Mouse (Mus musculus): ENCODE data around the gene Bcs1l.

Gene Bcs1l

GRCm38 (mm10) chr1:74587773-74588445 is at the start of gene Bcs1l, which contains the start of gene Zfp142:
Gene Bcs1l, plus strand, starts transcription at chr1:74588289.
Gene Zfp142, minus strand, starts transcription at chr1:74588246.
- DNase-seq (ENCODE audit: low read depth, low spot score), result peak; percentile 100

- no peak for DNase-seq (ENCODE audit: low read depth, low spot score)
These were observed 49.4 kb upstream of the Bcs1l start for GRCm38 (mm10) chr1:74538650-74539049.

DNA sequence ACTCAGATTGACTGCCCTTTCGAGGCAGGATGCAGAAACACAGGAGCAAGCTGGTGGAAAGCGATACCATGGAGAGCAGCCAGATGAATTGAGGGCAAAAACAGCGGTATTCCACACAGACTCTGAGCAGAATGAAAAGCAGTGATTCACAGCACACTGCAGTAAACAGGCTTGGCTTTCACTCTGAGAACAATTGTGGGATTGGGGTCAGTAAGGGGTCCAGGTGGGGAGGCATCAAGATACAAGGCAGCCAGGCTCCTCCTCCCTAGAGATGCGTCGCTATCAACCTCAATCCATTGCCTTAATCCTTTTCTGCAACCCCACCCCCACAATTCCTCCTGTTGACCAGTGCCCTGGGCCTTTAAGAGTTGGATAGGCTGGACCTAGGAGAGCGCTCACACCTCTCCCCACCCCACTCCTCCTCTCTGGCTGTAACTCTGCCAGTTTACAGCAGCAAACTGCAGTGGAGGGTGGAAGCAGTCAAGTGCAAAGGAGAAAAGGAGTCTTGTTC is 45.6 kb upstream of the Bcs1l start, which contains the start of gene Plcd4:
Plcd4 (plus strand) TSS at position 438 of the 511 bp plus-strand sequence.
- DNase-seq (ENCODE audit: low read depth, low spot score), result peak; percentile 30

DNA sequence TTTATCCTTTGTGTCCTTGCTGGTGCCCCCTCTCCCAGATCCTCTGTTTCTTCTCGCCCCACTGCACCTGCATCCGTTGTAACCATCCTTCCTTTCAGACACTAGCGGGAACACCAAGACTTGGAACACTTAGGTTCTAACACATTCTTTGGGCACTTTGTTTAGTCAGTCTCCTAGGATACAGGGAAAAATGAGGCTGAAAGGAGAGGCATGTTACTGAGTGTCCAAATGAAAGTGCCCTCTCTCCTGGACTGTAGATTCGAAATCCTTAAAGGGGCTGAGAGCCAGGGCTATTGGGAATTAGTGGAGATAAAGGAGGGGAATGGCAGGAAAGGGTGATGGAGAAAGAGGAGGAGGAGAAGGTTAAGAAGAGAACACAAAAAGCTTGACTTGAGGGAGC is 43.9 kb upstream of the Bcs1l start, which contains the start of gene Usp37:
Usp37 (minus strand) TSS at position 101 of the 400 bp plus-strand sequence.
- no peak for DNase-seq (ENCODE audit: low read depth, low spot score)

GRCm38 (mm10) chr1:74559061-74559460 is 29.0 kb upstream of the Bcs1l start:
- DNase-seq (ENCODE audit: low read depth, low spot score), result no peak

DNA sequence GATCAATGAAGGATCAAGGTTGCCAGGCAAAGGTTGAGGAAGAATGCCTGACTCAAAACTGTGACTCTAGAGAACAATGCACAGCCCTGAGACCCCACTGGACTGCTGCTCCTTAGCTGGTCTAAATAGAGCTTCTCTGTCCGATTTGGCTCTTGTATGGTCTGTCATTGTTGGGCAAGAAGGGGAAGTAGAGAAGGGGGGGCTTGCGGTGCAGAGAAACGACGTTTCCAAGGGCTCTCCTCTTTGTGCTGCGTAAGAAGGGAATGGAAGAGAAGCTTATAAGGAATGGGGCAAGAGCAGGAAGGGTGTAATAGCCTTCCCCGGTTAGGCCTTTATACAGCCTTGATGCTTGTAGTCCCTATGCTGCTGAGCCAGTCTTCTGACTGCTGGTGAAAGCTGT is 22.3 kb upstream of the Bcs1l start:
- DNase-seq (ENCODE audit: low read depth, low spot score), result no peak

GRCm38 (mm10) chr1:74569739-74570719 is 18.1 kb upstream of the Bcs1l start:
- no peak for DNase-seq (ENCODE audit: low read depth, low spot score)

DNA sequence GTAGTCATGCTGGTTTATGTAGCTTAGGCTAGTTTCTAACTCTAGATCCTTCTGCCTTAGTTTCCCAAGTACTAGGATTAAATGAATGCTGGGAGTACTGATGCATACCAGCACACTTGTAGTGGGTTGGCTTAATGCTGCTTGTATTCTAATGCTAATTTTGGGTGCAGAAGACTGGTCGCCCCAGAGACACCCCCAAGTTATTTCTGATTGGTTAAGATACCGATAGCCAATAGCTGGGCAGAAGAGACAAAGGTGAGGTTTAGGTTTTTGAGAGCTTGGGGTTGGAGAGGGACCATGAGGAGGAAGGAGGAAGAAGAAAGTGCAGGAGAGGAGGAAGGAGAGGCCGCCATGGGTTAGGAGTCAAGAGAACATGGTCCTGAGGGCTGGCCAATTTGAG is 5.5 kb upstream of the Bcs1l start:
- peak; percentile 83 for DNase-seq (ENCODE audit: low read depth, low spot score)

- DNase-seq (ENCODE audit: low read depth, low spot score), result no peak
These were observed 3.3 kb upstream of the Bcs1l start for GRCm38 (mm10) chr1:74584616-74585398.

- DNase-seq (ENCODE audit: low read depth, low spot score), result no peak
These were observed 786 bp upstream of the Bcs1l start for GRCm38 (mm10) chr1:74587233-74587772.

- no peak for DNase-seq (ENCODE audit: low read depth, low spot score)
These were observed 6.3 kb downstream of the Bcs1l start for GRCm38 (mm10) chr1:74594434-74594833.

DNA sequence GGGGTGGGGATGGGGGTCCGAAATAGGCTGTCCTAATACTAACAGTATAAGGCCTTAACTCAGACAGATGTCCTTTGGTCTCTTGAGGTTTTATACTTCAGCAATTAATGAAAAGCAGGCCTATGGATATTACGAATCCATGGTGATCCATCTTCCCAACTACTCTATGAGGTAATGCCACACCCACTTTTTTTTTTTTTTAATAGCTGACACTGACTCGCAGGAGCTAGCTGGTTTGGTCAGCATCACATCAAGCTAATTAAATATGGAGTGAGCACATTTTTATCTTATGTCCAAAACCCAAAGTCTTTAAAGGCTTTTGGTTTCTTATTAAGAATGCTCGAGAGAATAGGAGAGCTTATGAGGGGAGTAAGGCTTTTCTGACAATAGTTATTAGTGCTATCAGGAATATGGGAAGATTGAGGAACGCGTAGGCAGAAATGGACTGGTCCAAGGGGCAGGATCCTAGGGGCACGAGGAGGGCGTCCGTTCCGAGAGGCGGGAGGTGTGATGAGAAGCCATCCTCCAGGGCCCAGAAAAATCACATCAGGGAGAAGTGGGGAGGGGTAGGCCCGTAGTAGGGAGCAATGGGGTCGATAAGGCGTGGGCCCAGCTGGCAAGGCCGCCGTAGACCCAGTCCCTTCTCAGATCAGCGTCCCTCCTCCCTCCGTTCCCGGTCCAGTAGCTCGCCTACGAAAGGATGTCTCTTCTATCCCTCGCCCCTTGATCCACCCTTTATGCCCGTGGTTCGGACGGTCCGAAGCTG is 12.6 kb downstream of the Bcs1l start:
- DNase-seq (ENCODE audit: low read depth, low spot score), result peak; percentile 18

DNA sequence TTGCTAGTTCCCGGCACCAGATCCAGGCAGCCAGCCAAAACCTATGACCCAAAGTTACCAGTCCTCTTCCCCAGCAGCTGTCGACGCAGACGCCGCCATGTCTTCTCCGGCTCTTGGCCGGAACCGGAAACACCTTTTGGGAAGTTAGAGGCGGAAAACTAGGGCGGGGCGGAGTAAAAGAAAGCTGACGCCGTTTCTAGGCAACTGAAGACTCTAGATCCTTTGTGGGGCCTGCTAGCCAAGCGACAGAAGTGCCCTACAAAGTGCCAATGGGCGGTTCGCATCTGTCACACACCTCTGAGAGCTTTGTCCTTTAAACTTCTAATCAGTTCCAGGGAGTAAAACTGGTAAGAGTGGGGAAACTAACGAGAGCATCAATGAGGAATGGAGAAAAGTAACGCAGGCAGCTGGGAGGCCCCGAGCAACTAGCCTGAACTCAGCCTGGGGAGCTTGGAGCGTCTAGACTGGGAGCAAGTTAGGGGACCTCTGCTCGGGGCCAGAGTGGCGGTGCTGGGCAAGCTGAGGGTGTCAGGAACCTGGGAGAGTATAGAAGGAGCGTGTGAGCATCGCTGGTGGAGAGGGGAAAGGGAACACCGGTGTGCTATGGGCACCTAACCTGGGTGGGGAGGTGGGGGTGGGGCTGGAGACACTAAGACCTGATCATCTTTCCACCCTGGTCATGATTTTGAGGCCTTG is 13.3 kb downstream of the Bcs1l start, which contains the start of the genes Rnf25 and Stk36:
Rnf25 (minus strand) TSS at position 131 of the 696 bp plus-strand sequence.
Stk36 (plus strand) TSS at position 179 of the 696 bp plus-strand sequence.
- DNase-seq (ENCODE audit: low read depth, low spot score), result peak; percentile 94

DNA sequence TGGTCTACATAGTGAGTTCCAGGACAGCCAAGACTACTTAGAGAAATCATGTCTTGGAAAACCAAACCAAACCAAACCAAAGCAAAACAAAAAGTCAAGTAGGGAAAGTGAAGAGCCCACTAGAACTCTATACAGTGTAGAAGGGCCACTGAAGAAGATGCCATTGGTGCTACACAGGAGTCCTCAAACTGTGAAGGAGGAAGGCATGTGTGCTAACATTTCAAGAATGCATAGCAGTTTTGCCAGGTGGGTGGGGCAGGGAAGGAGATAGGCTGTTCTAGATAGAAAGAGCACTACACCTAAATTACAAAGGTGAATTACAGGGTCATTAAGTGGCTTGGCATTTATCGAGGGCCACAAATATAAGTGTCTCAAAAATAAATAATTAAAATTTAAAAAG is 36.1 kb downstream of the Bcs1l start:
- DNase-seq (ENCODE audit: low read depth, low spot score), result no peak

- no peak for DNase-seq (ENCODE audit: low read depth, low spot score)
These were observed 38.0 kb downstream of the Bcs1l start for GRCm38 (mm10) chr1:74626076-74626475.

DNA sequence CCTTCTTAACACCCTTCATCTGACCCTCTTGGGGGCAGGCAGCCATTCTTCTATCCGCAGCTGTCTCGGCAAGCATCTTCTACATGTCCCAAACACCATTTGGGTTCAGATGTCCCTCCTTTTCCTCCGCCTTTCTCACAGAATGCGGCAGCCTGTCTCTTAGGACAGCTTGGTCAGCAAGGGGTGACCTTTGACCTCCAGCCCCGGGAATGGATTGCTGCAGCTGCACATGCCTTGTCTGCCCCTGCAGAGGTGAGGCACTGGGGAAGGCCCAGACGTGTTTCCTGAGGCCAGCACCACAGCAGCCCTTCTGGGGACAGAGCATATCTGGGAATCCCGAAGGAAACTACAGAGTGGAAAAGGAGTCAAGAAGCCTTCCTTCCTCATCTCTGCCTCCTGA is 39.9 kb downstream of the Bcs1l start:
- DNase-seq (ENCODE audit: low read depth, low spot score), result no peak

DNA sequence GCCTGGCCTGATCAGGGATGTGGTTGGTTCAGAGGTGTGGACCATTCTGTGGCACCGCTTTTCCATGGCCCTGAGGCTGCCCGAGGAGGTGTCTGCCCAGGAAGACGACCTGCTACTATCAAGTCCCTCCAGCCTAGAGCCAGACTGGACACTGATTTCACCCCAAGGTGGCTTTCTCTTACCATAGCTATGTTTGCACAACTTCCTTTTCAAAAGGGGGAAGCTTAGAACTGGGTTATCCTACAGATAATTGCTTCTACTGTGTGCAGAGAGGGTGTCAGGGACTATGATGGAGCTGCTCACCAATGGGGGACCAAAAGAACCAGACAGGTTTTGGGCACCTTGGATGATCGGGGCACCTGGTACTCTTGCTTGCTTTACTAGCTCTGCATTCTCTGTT is 44.6 kb downstream of the Bcs1l start:
- no peak for DNase-seq (ENCODE audit: low read depth, low spot score)

Data from R1 (cell line).